Mouse (Mus musculus) megakaryocyte, embryonic 14.5 days (primary cell): ENCODE measurements around the gene Tmem45b.

Experiments
- FLI1 ChIP-seq: IDR thresholded peaks from 2 replicates; pipeline ENCODE4 v1.6.1; 2012; ENCODE audit warnings: low read length, inconsistent platforms, mixed read lengths
- GATA1 ChIP-seq: IDR thresholded peaks from 3 replicates; pipeline ENCODE4 v1.6.1; 2012; ENCODE audit warnings: mixed read lengths, low read length, inconsistent platforms, borderline replicate concordance

DNA sequence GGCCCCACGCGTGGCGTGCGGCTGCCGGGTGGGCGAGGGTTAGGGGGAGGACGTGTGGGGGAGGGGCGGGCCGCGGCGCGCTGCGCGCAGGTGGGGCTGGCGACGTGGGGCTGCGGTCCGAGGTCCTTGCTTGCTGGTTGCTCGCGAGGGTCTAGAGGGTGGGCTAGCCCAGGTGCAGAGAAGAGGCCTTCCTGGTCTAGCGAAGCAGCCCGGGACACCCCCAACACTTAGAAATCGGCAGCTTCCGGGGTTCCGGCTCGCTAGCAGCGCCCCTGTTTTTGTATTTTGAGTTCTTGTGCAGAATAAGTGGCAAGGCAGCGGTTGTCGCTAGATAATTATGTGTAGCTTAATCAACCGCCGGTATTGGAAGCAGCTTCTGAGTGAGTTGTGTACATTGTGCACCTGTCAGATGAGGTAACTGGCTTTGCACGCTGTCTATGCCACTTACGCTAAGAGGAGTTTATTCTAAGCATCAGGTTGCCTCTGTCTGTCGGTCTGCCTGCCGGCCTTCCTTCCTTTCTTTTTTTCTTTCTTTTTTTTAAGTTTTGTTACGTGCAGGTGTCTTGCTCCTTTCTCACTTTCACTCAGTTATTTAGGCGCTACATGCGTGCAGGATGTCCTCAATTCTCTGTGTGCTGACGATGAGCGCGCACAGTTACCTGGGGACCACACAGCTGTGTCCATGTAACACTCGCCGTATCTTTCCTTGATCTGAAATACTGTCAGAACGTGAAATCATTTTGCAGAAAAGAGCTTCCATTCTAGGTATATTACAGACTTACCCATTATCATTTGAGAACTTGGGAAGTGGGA is 77.7 kb downstream of the Tmem45b start:
- TF ChIP-seq GATA1 (no peak), FLI1 (no peak)
